Mouse (Mus musculus) layer of hippocampus, adult 2 months (tissue): ENCODE data around the gene Nme2. TPM values are rescaled to one million over a fixed set of nuclear protein-coding genes. Genes with fewer than 3 reads are reported as not detected.
"Not testable (repeated sequence)": the region's sequence is repeated elsewhere in the genome, so short reads cannot be mapped to it uniquely, and the experiment has no call there.

Experiments
- DNase-seq, 2 experiments: peaks; one replicate each; pipeline ENCODE4 v3.0.0; 2022; ENCODE audit warnings: low spot score in 2 of 2
- H3K27ac ChIP-seq: fragments of 200-600 bp; 2 replicates; pipeline ENCODE4 v1.8.1; 2022
- H3K4me3 ChIP-seq: fragments of 200-600 bp; 2 replicates; pipeline ENCODE4 v1.8.1; 2022; ENCODE audit warnings: mild to moderate bottlenecking
- CTCF ChIP-seq: fragments of 200-600 bp; conservative IDR thresholded peaks from 2 replicates; pipeline ENCODE4 v1.8.1; 2022; ENCODE audit warnings: antibody characterized with exemption, mild to moderate bottlenecking, moderate library complexity
- total RNA-seq, 2 experiments: library from RNA; stranded (reverse); gene quantifications; 2 replicates each; pipeline ENCODE4 v1.2.3; 2021

Nme2 gene
- total RNA-seq, 2 experiments from 2014 or later = 80.1 to 110 TPM

- Histone ChIP-seq H3K4me3 (no peak overlapping the region), H3K27ac (peak overlapping the region; percentile 92)
- DNase-seq = no peak
- TF ChIP-seq CTCF = no peak
Observed at GRCm38 (mm10) chr11:93957031-93957555, 1.0 kb upstream of the Nme2 start.

DNA sequence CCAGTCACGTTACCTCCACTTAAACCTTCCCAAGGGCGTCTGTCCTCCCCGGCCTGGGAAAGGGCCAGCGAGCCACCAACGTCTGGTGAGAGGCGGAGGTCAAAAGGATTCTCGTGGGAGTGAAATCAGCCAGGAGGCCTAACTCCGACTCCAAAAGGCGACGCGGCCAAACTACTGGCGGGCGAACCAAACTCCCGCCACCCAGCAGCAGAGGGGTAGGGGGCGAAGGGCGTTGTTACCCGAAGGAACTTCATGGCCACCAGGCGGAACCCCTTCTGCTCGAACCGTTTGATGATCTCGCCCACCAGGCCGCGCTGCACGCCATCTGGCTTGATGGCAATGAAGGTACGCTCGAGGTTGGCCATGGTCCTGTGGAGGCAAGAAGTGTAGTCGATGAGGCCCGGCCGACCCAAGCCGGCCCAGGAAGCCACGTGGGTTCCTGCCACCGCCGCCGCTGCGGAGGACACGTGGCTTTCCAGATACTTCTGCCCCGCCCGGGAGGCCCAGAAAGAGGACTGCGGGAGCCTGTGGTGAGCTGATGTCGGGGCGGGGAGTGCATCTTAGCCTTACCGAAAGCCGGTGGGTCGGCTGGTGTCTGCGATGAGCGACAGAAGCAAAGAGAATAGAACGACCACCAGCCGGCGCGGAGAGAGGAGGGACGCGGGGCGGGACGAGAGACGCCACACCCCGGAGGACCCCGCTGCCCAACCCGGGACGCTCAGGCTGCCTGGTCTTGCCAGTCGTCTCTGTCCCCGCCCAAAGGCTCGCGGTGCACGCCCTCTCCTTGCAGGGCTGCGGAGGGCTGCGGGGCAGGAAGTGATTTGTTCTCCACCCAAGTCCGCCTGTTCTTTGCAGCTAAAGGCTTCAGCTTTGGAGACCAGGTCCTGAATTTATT, 556 bp downstream of the Nme2 start:
- Histone ChIP-seq H3K27ac (peak overlapping the region; percentile 92), H3K4me3 (peak overlapping the region; percentile 87)
- peak; percentile 49 for TF ChIP-seq CTCF
- DNase-seq = peak; percentile 87 to 92

DNA sequence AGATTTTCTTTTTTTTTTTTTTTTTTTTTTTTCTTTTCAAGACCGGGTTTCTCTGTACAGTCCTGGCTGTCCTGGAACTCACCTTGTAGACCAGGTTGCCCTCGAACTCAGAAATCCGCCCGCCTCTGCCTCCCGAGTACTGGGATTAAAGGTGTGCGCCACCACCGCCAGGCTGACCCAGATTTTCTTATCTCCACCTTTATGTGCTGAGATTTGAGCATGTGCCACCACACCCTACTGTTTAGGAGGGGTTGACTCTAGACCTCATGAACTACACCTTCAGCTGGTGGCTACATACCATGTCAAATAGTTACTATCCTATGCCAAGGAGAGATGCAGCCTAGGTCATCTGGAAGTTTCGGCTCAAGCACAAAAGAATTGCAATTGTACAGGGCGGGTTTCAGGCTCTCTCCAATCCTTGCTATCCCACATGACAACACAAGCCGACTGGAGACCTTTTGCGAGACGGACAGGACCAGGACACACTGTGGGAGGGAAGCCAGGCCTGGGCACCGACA, 1.3 kb downstream of the Nme2 start:
- TF ChIP-seq CTCF = no peak
- Histone ChIP-seq H3K27ac (peak overlapping the region; percentile 92), H3K4me3 (peak overlapping the region; percentile 87)
- no peak for DNase-seq

GRCm38 (mm10) chr11:93952376-93952775, 3.7 kb downstream of the Nme2 start:
- no peak overlapping the region for H3K27ac ChIP-seq
- H3K4me3 ChIP-seq = no peak overlapping the region
- DNase-seq = no peak
- no peak for TF ChIP-seq CTCF

GRCm38 (mm10) chr11:93950045-93950444, 6.0 kb downstream of the Nme2 start:
- DNase-seq = no peak
- peak; percentile 47 for TF ChIP-seq CTCF
- H3K27ac ChIP-seq = no peak overlapping the region
- H3K4me3 ChIP-seq = no peak overlapping the region

DNA sequence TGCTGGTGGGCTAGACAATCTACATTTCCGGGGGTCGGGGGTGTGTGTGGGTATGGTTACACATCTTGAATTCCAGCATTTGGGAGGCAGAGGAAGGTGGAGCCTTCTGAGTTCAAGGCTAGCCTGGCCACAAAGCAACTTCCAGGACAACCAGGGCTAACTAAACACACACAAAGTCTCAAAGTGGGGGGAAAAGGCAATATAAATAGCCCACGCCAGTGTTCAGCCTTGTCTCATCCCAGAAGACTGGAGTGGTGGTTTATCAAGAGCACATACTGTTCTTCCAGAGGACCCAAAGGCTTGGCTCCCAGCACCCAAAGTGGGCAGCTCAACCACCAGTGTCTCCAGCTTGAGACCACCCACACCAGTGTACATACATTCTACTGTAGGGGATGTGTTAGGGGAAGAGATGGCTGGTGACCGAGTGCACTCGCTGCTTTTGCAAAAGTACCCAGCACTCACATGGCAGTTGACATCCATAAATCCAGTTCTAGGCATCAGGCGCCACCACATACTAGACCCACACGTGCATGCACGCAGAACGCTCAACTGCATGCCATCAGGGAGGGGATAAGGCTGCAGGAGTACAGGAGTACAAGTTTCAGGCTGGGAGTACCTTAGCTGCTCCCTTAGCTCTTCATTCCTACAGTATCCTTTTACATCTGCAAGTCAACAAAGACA, 7.0 kb downstream of the Nme2 start:
- TF ChIP-seq CTCF = no peak
- DNase-seq = no peak
- Histone ChIP-seq H3K27ac (no peak overlapping the region), H3K4me3 (no peak overlapping the region)

GRCm38 (mm10) chr11:93944986-93945385, 11.1 kb downstream of the Nme2 start:
- Histone ChIP-seq H3K27ac (no peak overlapping the region), H3K4me3 (no peak overlapping the region)
- no peak for DNase-seq
- TF ChIP-seq CTCF = no peak

- no peak overlapping the region for H3K27ac ChIP-seq
- no peak for TF ChIP-seq CTCF
- DNase-seq = no peak
Observed at GRCm38 (mm10) chr11:93940906-93941305, 15.2 kb downstream of the Nme2 start.

GRCm38 (mm10) chr11:93929106-93929505, 27.0 kb downstream of the Nme2 start:
- H3K27ac ChIP-seq = no peak overlapping the region
- DNase-seq = no peak
- H3K4me3 ChIP-seq = no peak overlapping the region
- peak; percentile 65 for TF ChIP-seq CTCF

More at GRCm38 (mm10) chr11:93940906-93941305, 15.2 kb downstream of the Nme2 start:
- H3K4me3 ChIP-seq = no peak overlapping the region

- not testable (repeated sequence) for H3K27ac ChIP-seq, H3K4me3 ChIP-seq, DNase-seq
Observed at GRCm38 (mm10) chr11:93915019-93915418, 41.0 kb downstream of the Nme2 start.

DNA sequence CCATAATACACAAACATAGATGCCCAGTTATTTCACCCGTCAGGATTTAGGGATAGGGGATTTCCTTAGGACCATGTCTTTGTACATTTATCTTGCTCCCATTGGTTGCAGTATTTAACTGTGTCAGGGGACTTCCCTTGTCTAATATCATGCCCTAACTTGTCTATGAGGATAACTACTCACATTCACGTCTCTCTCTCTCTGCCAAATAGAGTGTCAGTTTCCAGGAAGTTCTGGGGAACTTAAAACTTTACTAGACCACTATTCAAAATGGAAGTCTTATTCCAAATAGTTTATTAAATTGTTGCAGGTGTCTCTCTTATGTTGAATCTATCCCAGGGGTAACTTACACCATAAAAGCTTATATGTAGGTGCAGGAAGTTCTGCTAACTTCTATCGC, 44.5 kb downstream of the Nme2 start:
- Histone ChIP-seq H3K4me3 (no peak overlapping the region), H3K27ac (no peak overlapping the region)
- TF ChIP-seq CTCF = no peak
- DNase-seq = no peak

DNA sequence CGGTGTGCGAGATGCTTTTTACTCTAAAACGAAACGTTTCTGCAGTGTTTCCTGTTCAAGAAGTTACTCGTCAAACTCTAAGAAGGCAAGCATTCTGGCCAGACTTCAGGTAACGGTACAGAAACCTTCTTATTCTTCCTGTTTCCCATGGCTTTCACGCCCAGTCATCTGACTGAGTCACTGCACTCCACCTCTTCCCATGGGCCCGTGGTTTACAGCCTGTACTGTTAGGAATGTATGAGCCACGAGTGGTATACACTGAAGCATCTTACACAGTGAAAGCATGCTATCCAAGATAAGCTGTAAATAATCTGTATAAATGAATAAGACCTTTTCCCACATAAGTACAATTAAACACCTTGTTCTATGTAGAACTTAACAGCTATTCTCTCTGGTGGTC, 47.2 kb downstream of the Nme2 start:
- no peak for TF ChIP-seq CTCF
- no peak for DNase-seq
- Histone ChIP-seq H3K27ac (no peak overlapping the region), H3K4me3 (no peak overlapping the region)

GRCm38 (mm10) chr11:93907839-93908238, 48.2 kb downstream of the Nme2 start:
- no peak for TF ChIP-seq CTCF
- DNase-seq = no peak
- Histone ChIP-seq H3K27ac (0 out of 2 replicates have a peak overlapping the region, but pooled peaks have one; percentile 2), H3K4me3 (no peak overlapping the region)
